Mouse (Mus musculus) MEL (cell line): ENCODE results near the gene Lig1. TPM values are rescaled to one million over a fixed set of nuclear protein-coding genes. Genes with fewer than 3 reads are reported as not detected.

Source experiments
- DNase-seq: peaks from one replicate; pipeline ENCODE4 v3.0.0; 2011; ENCODE audit warnings: low read depth, low spot score
- H3K27ac ChIP-seq: 2 replicates; pipeline ENCODE4 v1.5.1; 2012; ENCODE audit warnings: low read depth, mild to moderate bottlenecking, control low read depth, low read length, moderate library complexity; ENCODE audit not compliant: control insufficient read depth
- H3K27me3 ChIP-seq, 2 experiments: fragments of 150-350 bp in 1 of 2; sonication (generic) in 1 of 2; 2 replicates each; pipeline ENCODE4 v1.6.1; 2012; ENCODE audit warnings: low read length in 2 of 2, mild to moderate bottlenecking in 2 of 2, improper control_type of control experiment in 1 of 2, moderate library complexity in 1 of 2; ENCODE audit not compliant: insufficient read depth in 2 of 2, control insufficient read depth in 1 of 2
- H3K36me3 ChIP-seq, 2 experiments: 2 replicates each; pipeline ENCODE4 v1.6.1; 2012 to 2014; ENCODE audit warnings: low read length in 2 of 2, improper control_type of control experiment in 1 of 2, inconsistent platforms in 1 of 2, mild to moderate bottlenecking in 1 of 2; ENCODE audit not compliant: insufficient read depth in 2 of 2, control insufficient read depth in 1 of 2
- H3K4me1 ChIP-seq, 2 experiments: fragments of 150-350 bp in 1 of 2; sonication (generic) in 1 of 2; 2 replicates each; pipeline ENCODE4 v1.6.1; 2012; ENCODE audit warnings: low read length in 2 of 2, improper control_type of control experiment in 1 of 2, mild to moderate bottlenecking in 1 of 2; ENCODE audit not compliant: insufficient read depth in 2 of 2, control insufficient read depth in 1 of 2
- H3K4me3 ChIP-seq, 2 experiments: fragments of 150-350 bp in 1 of 2; sonication (generic) in 1 of 2; 2 replicates each; pipeline ENCODE4 v1.5.1; 2012; ENCODE audit warnings: low read depth in 2 of 2, low read length in 2 of 2, mild to moderate bottlenecking in 2 of 2, moderate library complexity in 2 of 2, control low read depth in 1 of 2, improper control_type of control experiment in 1 of 2; ENCODE audit not compliant: control insufficient read depth in 1 of 2, insufficient read depth in 1 of 2
- H3K79me2 ChIP-seq: 2 replicates; pipeline ENCODE4 v1.6.1; 2012; ENCODE audit warnings: mild to moderate bottlenecking, low read length, moderate library complexity; ENCODE audit not compliant: control insufficient read depth, poor library complexity, insufficient read depth
- H3K9ac ChIP-seq: 2 replicates; pipeline ENCODE4 v1.6.1; 2012; ENCODE audit warnings: low read depth, mild to moderate bottlenecking, control low read depth, low read length, moderate library complexity; ENCODE audit not compliant: control insufficient read depth, poor library complexity, severe bottlenecking
- H3K9me3 ChIP-seq: fragments of 150-350 bp; sonication (generic); replicated peaks from 2 replicates; pipeline ENCODE4 v1.6.1; 2012; ENCODE audit warnings: mild to moderate bottlenecking, low read length, improper control_type of control experiment, moderate library complexity; ENCODE audit not compliant: insufficient read depth
- CHD1 ChIP-seq: IDR thresholded peaks from 2 replicates; pipeline ENCODE4 v1.6.1; 2012; ENCODE audit warnings: low read depth, mild to moderate bottlenecking, inconsistent platforms, low read length, improper control_type of control experiment
- CTCF ChIP-seq, 3 experiments: IDR thresholded peaks in 2 of 3; conservative IDR thresholded peaks in 1 of 3; 2 replicates each; pipeline ENCODE4 v1.5.1; 2011 to 2012; ENCODE audit warnings: low read length in 3 of 3, low read depth in 2 of 3, mild to moderate bottlenecking in 2 of 3, improper control_type of control experiment in 1 of 3, inconsistent platforms in 1 of 3, mixed read lengths in 1 of 3, moderate library complexity in 1 of 3; ENCODE audit not compliant: control insufficient read depth in 1 of 3, insufficient read depth in 1 of 3, poor library complexity in 1 of 3, severe bottlenecking in 1 of 3
- E2F4 ChIP-seq: IDR thresholded peaks from 2 replicates; pipeline ENCODE4 v1.6.1; 2011; ENCODE audit warnings: low read depth, low read length, improper control_type of control experiment, borderline replicate concordance
- ELF1 ChIP-seq: IDR thresholded peaks from 2 replicates; pipeline ENCODE4 v1.6.1; 2014; ENCODE audit warnings: low read depth, mild to moderate bottlenecking, inconsistent platforms, low read length, improper control_type of control experiment, moderate library complexity
- EP300 ChIP-seq, 2 experiments: IDR thresholded peaks; 2 replicates each; pipeline ENCODE4 v1.6.1; 2011; ENCODE audit warnings: improper control_type of control experiment in 2 of 2, low read length in 2 of 2, low read depth in 1 of 2, mild to moderate bottlenecking in 1 of 2
- ETS1 ChIP-seq: IDR thresholded peaks from 2 replicates; pipeline ENCODE4 v1.6.1; 2012; ENCODE audit warnings: low read depth, mild to moderate bottlenecking, inconsistent platforms, low read length, improper control_type of control experiment, moderate library complexity
- GATA1 ChIP-seq: IDR thresholded peaks from 2 replicates; pipeline ENCODE4 v1.6.1; 2011; ENCODE audit warnings: low read depth, low read length, improper control_type of control experiment
- MAFK ChIP-seq: IDR thresholded peaks from 2 replicates; pipeline ENCODE4 v1.6.1; 2011; ENCODE audit warnings: low read depth, mild to moderate bottlenecking, low read length, improper control_type of control experiment, borderline replicate concordance
- NRF1 ChIP-seq: IDR thresholded peaks from 2 replicates; pipeline ENCODE4 v1.6.1; 2014; ENCODE audit warnings: low read depth, mild to moderate bottlenecking, inconsistent platforms, low read length, improper control_type of control experiment, moderate library complexity; ENCODE audit not compliant: poor library complexity, insufficient read depth, severe bottlenecking
- RCOR1 ChIP-seq: IDR thresholded peaks from 2 replicates; pipeline ENCODE4 v1.6.1; 2012; ENCODE audit warnings: low read depth, mild to moderate bottlenecking, inconsistent platforms, low read length, improper control_type of control experiment
- SIN3A ChIP-seq: IDR thresholded peaks from 2 replicates; pipeline ENCODE4 v1.6.1; 2012; ENCODE audit warnings: low read length, improper control_type of control experiment, inconsistent platforms
- TAL1 ChIP-seq: IDR thresholded peaks from 2 replicates; pipeline ENCODE4 v1.6.1; 2012; ENCODE audit warnings: mild to moderate bottlenecking, inconsistent platforms, low read length, moderate library complexity, mixed read lengths
- ZNF384 ChIP-seq: IDR thresholded peaks from 2 replicates; pipeline ENCODE4 v1.6.1; 2012; ENCODE audit warnings: low read depth, mild to moderate bottlenecking, inconsistent platforms, low read length, improper control_type of control experiment
- polyA plus RNA-seq, 2 experiments: library from polyadenylated mRNA; stranded (reverse) in 1 of 2; unstranded in 1 of 2; fragments of >175 nt in 1 of 2; fragments of >200 nt in 1 of 2; gene quantifications; 2 replicates each; pipeline versions ENCODE4 v1.2.1 to v1.2.4; 2012; ENCODE audit warnings: low replicate concordance in 2 of 2, low read depth in 1 of 2; ENCODE audit not compliant: insufficient read length in 2 of 2, insufficient read depth in 1 of 2, missing spikeins in 1 of 2
- total RNA-seq: library from RNA; depleted of rRNA; stranded (reverse); fragments of 300-350 nt; gene quantifications from 2 replicates; pipeline ENCODE4 v1.2.3, GENCODE M21; 2012; rRNA removed

Gene Lig1
- total and polyA plus RNA-seq, 3 experiments = 63.1 to 570 (median 187) TPM

GRCm38 (mm10) chr7:13324316-13324715, 47.2 kb downstream of the Lig1 start, which contains the start of gene Pla2g4c:
Gene Pla2g4c, plus strand, starts transcription at chr7:13324655.
- Histone ChIP-seq H3K4me3 (no peak within 1 kb of the TSS), H3K36me3 (peaks cover 0 to 10% of the 10 kb centered on the region in 2 experiments; a peak in 2 of 4 replicates), H3K79me2 (no peaks in the 10 kb centered on the region), H3K9ac (no peak within 1 kb of the TSS), H3K27ac (no peak within 1 kb of the TSS), H3K4me1 (peaks cover 0 to 12% of the 10 kb centered on the region in 2 experiments; a peak in 2 of 4 replicates), H3K27me3 (no peaks in the 10 kb centered on the region), H3K9me3 (no peaks in the 10 kb centered on the region)
- TF ChIP-seq RCOR1 = peak; percentile 15; the same call in 1 of the 2 replicates
- TF ChIP-seq TAL1 = peak; percentile 35
- TF ChIP-seq EP300 (IDR thresholded peaks at IDR 0.05; ENCODE audit: low read depth in 1 of 2, low read length in 2 of 2) = peak; percentile 57 to 64; a peak in 3 of 4 replicates
- peak; percentile 75 for TF ChIP-seq GATA1
- TF ChIP-seq NRF1 = no peak
- TF ChIP-seq SIN3A = 0 out of 2 replicates have a peak, but pooled peaks have one; percentile 23
- TF ChIP-seq ETS1 = 0 out of 2 replicates have a peak, but pooled peaks have one; percentile 14
- no peak for TF ChIP-seq CHD1
- DNase-seq = peak; percentile 77

DNA sequence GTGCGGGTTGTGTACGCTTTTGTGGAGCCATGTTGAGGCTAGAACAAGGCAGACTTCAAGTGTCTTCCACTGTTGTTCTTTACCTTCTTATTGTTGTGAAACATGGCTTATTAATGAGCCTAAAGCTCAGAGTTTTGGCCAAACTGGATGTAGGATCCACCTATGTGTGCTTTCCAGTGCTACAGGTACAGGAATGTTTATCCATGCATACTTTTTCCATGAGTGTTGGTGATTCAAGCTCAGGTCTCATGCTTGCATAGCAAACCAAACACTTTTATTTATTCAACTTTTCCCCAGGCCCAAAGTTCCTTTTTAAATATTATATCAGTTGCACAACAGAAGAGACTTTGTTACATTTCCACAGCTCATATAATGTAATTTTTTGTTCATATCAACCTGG, 53.5 kb downstream of the Lig1 start:
- no peaks in the 10 kb centered on the region for H3K27me3 ChIP-seq
- H3K9ac ChIP-seq = no peak overlapping the region
- no peaks in the 10 kb centered on the region for H3K9me3 ChIP-seq
- H3K79me2 ChIP-seq = no peaks in the 10 kb centered on the region
- no peak for TF ChIP-seq ELF1
- no peak for DNase-seq
- no peaks in the 10 kb centered on the region for H3K4me1 ChIP-seq
- H3K4me3 ChIP-seq = no peak overlapping the region
- no peak overlapping the region for H3K27ac ChIP-seq
- H3K36me3 ChIP-seq = no peaks in the 10 kb centered on the region

- H3K36me3 ChIP-seq = peaks cover 0 to 4% of the 10 kb centered on the region in 2 experiments; a peak in 1 of 4 replicates
- no peaks in the 10 kb centered on the region for H3K79me2 ChIP-seq
- H3K4me3 ChIP-seq = no peak overlapping the region
- H3K27me3 ChIP-seq = no peaks in the 10 kb centered on the region
- no peak overlapping the region for H3K9ac ChIP-seq
- H3K4me1 ChIP-seq = no peaks in the 10 kb centered on the region
- DNase-seq = no peak
- no peak overlapping the region for H3K27ac ChIP-seq
- no peaks in the 10 kb centered on the region for H3K9me3 ChIP-seq
- TF ChIP-seq CTCF (IDR thresholded peaks at IDR 0.05 in 2 of 3, conservative IDR thresholded peaks at IDR 0.05 in 1 of 3; ENCODE audit: control insufficient read depth in 1 of 3, insufficient read depth in 1 of 3, low read depth in 2 of 3, low read length in 3 of 3, poor library complexity in 1 of 3, severe bottlenecking in 1 of 3) (no peak), ELF1 (no peak), E2F4 (no peak), EP300 (IDR thresholded peaks at IDR 0.05; ENCODE audit: low read depth in 1 of 2, low read length in 2 of 2) (no peak), ZNF384 (no peak), MAFK (no peak)
These were observed 78.9 kb downstream of the Lig1 start for GRCm38 (mm10) chr7:13355943-13356342.

Other genes starting within 250 kb of the Lig1 start
- gene Chmp2a, start 242.5 kb upstream of the Lig1 start, total RNA-seq = 94.9 and 100 TPM in 2 replicates
- gene Chmp2a, start 242.5 kb upstream of the Lig1 start, polyA plus RNA-seq = 100 to 1,000 TPM in 1 of 2 experiments, not detected in 1; 180 TPM
- gene Ube2m, start 239.0 kb upstream of the Lig1 start, total RNA-seq = 134 and 148 TPM in 2 replicates
- gene Ube2m, start 239.0 kb upstream of the Lig1 start, polyA plus RNA-seq = 100 to 1,000 TPM in 1 of 2 experiments, not detected in 1; 336 TPM
- gene Mzf1, start 222.5 kb upstream of the Lig1 start, total RNA-seq = 0.77 and 0.85 TPM in 2 replicates
- 1 to 10 TPM in 1 of 2 experiments, not detected in 1; 2.4 TPM for gene Mzf1, start 222.5 kb upstream of the Lig1 start, polyA plus RNA-seq
- gene Vmn1r85, start 182.1 kb upstream of the Lig1 start, total RNA-seq = not detected in 2 replicates
- not detected for gene Vmn1r85, start 182.1 kb upstream of the Lig1 start, polyA plus RNA-seq
- gene Vmn1r86, start 157.4 kb upstream of the Lig1 start, total RNA-seq = not detected in 2 replicates
- not detected for gene Vmn1r86, start 157.4 kb upstream of the Lig1 start, polyA plus RNA-seq
- gene Vmn1r87, start 137.1 kb upstream of the Lig1 start, total RNA-seq = not detected in 2 replicates
- gene Vmn1r87, start 137.1 kb upstream of the Lig1 start, polyA plus RNA-seq = under 1 TPM in 1 of 2 experiments, not detected in 1; 0.01 TPM
- gene Vmn1r88, start 117.7 kb upstream of the Lig1 start, total RNA-seq = 0.04 TPM in 1 of 2 replicates, not detected in the other
- not detected for gene Vmn1r88, start 117.7 kb upstream of the Lig1 start, polyA plus RNA-seq
- not detected in 2 replicates for gene Vmn1r89, start 64.3 kb upstream of the Lig1 start, total RNA-seq
- not detected for gene Vmn1r89, start 64.3 kb upstream of the Lig1 start, polyA plus RNA-seq
- gene Zswim9, start 1.4 kb downstream of the Lig1 start, total RNA-seq = 4.9 and 6.1 TPM in 2 replicates
- 10 to 100 TPM in 1 of 2 experiments, 1 to 10 TPM in 1; 7.7 to 46.6 TPM for gene Zswim9, start 1.4 kb downstream of the Lig1 start, polyA plus RNA-seq
- 0.85 and 1.0 TPM in 2 replicates for gene Pla2g4c, start 47.4 kb downstream of the Lig1 start, total RNA-seq
- gene Pla2g4c, start 47.4 kb downstream of the Lig1 start, polyA plus RNA-seq = 1 to 10 TPM in 1 of 2 experiments, not detected in 1; 2.0 TPM
- gene Cabp5, start 120.8 kb downstream of the Lig1 start, total RNA-seq = not detected in 2 replicates
- not detected for gene Cabp5, start 120.8 kb downstream of the Lig1 start, polyA plus RNA-seq
- gene Bsph1, start 173.6 kb downstream of the Lig1 start, total RNA-seq = not detected in 2 replicates
- not detected for gene Bsph1, start 173.6 kb downstream of the Lig1 start, polyA plus RNA-seq